Comparison of ENCODE assay signal across 8 mouse cellular contexts in genomic region chr17:90455904-90456303, GRCm38 (mm10).
A peak's percentile ranks its signal among the peaks of the same experiment; 100 is the strongest.
DNase-seq lines count a peak whose midpoint lies in the region; ATAC-seq and TF ChIP-seq lines count a peak whose summit lies in the region.

No protein-coding gene starts in this region.

- DNase-seq in heart, postnatal 0 days (ENCODE audit: low spot score), result no peak
- DNase-seq in heart, postnatal 10 days, result no peak
- peak; percentile 56 for DNase-seq in cerebellum, adult 11 months
- DNase-seq in forebrain, embryonic 14.5 days (ENCODE audit: low spot score), result peak; percentile 84
- peak; percentile 42 to 55 for DNase-seq in layer of hippocampus, postnatal 10 days (ENCODE audit: low spot score in 2 of 2)
- peak; percentile 82 for DNase-seq in telencephalon, adult 2 months (ENCODE audit: low read depth, low spot score)
- DNase-seq in thymus, postnatal 4 days, result no peak

- peak overlapping the region; percentile 43 for H3K4me3 ChIP-seq in heart, postnatal 0 days (ENCODE audit: low read depth, low read length)
- H3K4me3 ChIP-seq in forebrain, embryonic 14.5 days (ENCODE audit: low read depth, low read length), result peak overlapping the region; percentile 64
- peak overlapping the region; percentile 66 for H3K4me3 ChIP-seq in midbrain, embryonic 12.5 days

- 0 out of 2 replicates have a peak, but pooled peaks cover 4% of the 10 kb centered on the region for H3K4me1 ChIP-seq in heart, postnatal 0 days (ENCODE audit: control insufficient read depth, insufficient read depth)
- H3K4me1 ChIP-seq in forebrain, embryonic 14.5 days (ENCODE audit: control insufficient read depth, insufficient read depth, low read length), result no peaks in the 10 kb centered on the region; the same call in 1 of the 2 replicates
- peaks cover 7% of the 10 kb centered on the region; the same call in 1 of the 2 replicates for H3K4me1 ChIP-seq in midbrain, embryonic 12.5 days

- H3K9ac ChIP-seq in heart, postnatal 0 days (replicated peaks; ENCODE audit: low read depth, low read length), result no peak overlapping the region
- peak overlapping the region; percentile 87 for H3K9ac ChIP-seq in forebrain, embryonic 14.5 days (ENCODE audit: low read length)
- peak overlapping the region; percentile 70; the same call in 1 of the 2 replicates for H3K9ac ChIP-seq in midbrain, embryonic 12.5 days (replicated peaks)

- H3K27ac ChIP-seq in heart, postnatal 0 days (ENCODE audit: low read depth), result no peak overlapping the region
- H3K27ac ChIP-seq in forebrain, embryonic 14.5 days (ENCODE audit: low read depth, low read length), result no peak overlapping the region; the same call in 1 of the 2 replicates
- no peak overlapping the region for H3K27ac ChIP-seq in midbrain, embryonic 12.5 days (replicated peaks)

- TF ChIP-seq EP300 in heart, postnatal 0 days (IDR thresholded peaks at IDR 0.05; ENCODE audit: low read depth), result no peak

- no peak for TF ChIP-seq CTCF in heart, postnatal 0 days (IDR thresholded peaks at IDR 0.05; ENCODE audit: low read depth)

- ATAC-seq in heart, postnatal 0 days (ENCODE audit: insufficient read depth, low read depth), result no peak
- peak; percentile 74 for ATAC-seq in forebrain, embryonic 14.5 days
- ATAC-seq in midbrain, embryonic 12.5 days (ENCODE audit: low FRiP score, low read depth), result peak; percentile 67

- intact Hi-C loops in heart, postnatal 10 days (cut with DNase I), result no loop called here

- WGBS in heart, postnatal 0 days, result 1% methylated on average over 13 of the region's 13 CpGs
- WGBS in forebrain, embryonic 14.5 days, result under 1% methylated on average over 13 of the region's 13 CpGs
- WGBS in midbrain, embryonic 12.5 days, result 1% methylated on average over 13 of the region's 13 CpGs

- H3K36me3 ChIP-seq in heart, postnatal 0 days (replicated peaks; ENCODE audit: control insufficient read depth, insufficient read depth, low read length), result no peaks in the 10 kb centered on the region
- no peaks in the 10 kb centered on the region for H3K36me3 ChIP-seq in forebrain, embryonic 14.5 days (ENCODE audit: control insufficient read depth, insufficient read depth, low read length)
- no peaks in the 10 kb centered on the region for H3K36me3 ChIP-seq in midbrain, embryonic 12.5 days

- peaks cover 37% of the 10 kb centered on the region for H3K27me3 ChIP-seq in heart, postnatal 0 days (ENCODE audit: control insufficient read depth, insufficient read depth, low read length)
- no peaks in the 10 kb centered on the region for H3K27me3 ChIP-seq in forebrain, embryonic 14.5 days (replicated peaks; ENCODE audit: control insufficient read depth, insufficient read depth, low read length)
- peaks cover 26% of the 10 kb centered on the region for H3K27me3 ChIP-seq in midbrain, embryonic 12.5 days

- no peaks in the 10 kb centered on the region for H3K9me3 ChIP-seq in heart, postnatal 0 days (replicated peaks; ENCODE audit: control insufficient read depth, low read length)
- H3K9me3 ChIP-seq in forebrain, embryonic 14.5 days (replicated peaks; ENCODE audit: control insufficient read depth, low read length), result no peaks in the 10 kb centered on the region
- H3K9me3 ChIP-seq in midbrain, embryonic 12.5 days, result no peaks in the 10 kb centered on the region

- peak overlapping the region; percentile 67 for H3K4me2 ChIP-seq in heart, postnatal 0 days (ENCODE audit: low read depth, low read length)
- H3K4me2 ChIP-seq in forebrain, embryonic 14.5 days (ENCODE audit: low read length), result peak overlapping the region; percentile 69
- H3K4me2 ChIP-seq in midbrain, embryonic 12.5 days (replicated peaks), result peak overlapping the region; percentile 88

Comparison
In these comparisons a context has a peak if more than half of its experiments do, and no peak if none do; other contexts are left out.
1. DNase-seq: peak in cerebellum, adult 11 months (single experiment), forebrain, embryonic 14.5 days (single experiment), layer of hippocampus, postnatal 10 days (2 of 2) and telencephalon, adult 2 months (single experiment); none in heart, postnatal 0 days (single experiment), heart, postnatal 10 days (0 of 2) and thymus, postnatal 4 days (single experiment).
2. Peak in every context shown above with its lines, with median percentiles within 50 percentile points of each other: H3K4me2 ChIP-seq and H3K4me3 ChIP-seq.